Mouse (Mus musculus): ENCODE measurements around the gene Lpar1. TPM values are rescaled to one million over a fixed set of nuclear protein-coding genes. Genes with fewer than 3 reads are reported as not detected.
A peak's percentile ranks its signal among the peaks of the same experiment; 100 is the strongest.

The Lpar1 gene
- 10 to 100 TPM; 19.0 to 22.7 (median 22.1) TPM for total RNA-seq (2022)

- DNase-seq (ENCODE audit: low spot score in 2 of 2), result no peak
Observed at GRCm38 (mm10) chr4:58553631-58554358, at the start of gene Lpar1. Lpar1 (minus strand) TSS chr4:58553898.

- no peak for DNase-seq (ENCODE audit: low spot score in 2 of 2)
Observed at GRCm38 (mm10) chr4:58585942-58586341, 32.2 kb upstream of the Lpar1 start.

GRCm38 (mm10) chr4:58581191-58581590, 27.5 kb upstream of the Lpar1 start:
- no peak for DNase-seq (ENCODE audit: low spot score in 2 of 2)

- no peak for DNase-seq (ENCODE audit: low spot score in 2 of 2)
Observed at GRCm38 (mm10) chr4:58580516-58580915, 26.8 kb upstream of the Lpar1 start.

- no peak for DNase-seq (ENCODE audit: low spot score in 2 of 2)
Observed at GRCm38 (mm10) chr4:58580098-58580497, 26.4 kb upstream of the Lpar1 start.

GRCm38 (mm10) chr4:58578488-58578887, 24.8 kb upstream of the Lpar1 start:
- DNase-seq (ENCODE audit: low spot score in 2 of 2), result no peak

- DNase-seq (ENCODE audit: low spot score in 2 of 2), result no peak
Observed at GRCm38 (mm10) chr4:58577382-58578048, 23.8 kb upstream of the Lpar1 start.

- no peak for DNase-seq (ENCODE audit: low spot score in 2 of 2)
Observed at GRCm38 (mm10) chr4:58575831-58576230, 22.1 kb upstream of the Lpar1 start.

GRCm38 (mm10) chr4:58574024-58574423, 20.3 kb upstream of the Lpar1 start:
- no peak for DNase-seq (ENCODE audit: low spot score in 2 of 2)

- DNase-seq (ENCODE audit: low spot score in 2 of 2), result no peak
Observed at GRCm38 (mm10) chr4:58572446-58572845, 18.7 kb upstream of the Lpar1 start.

- no peak for DNase-seq (ENCODE audit: low spot score in 2 of 2)
Observed at GRCm38 (mm10) chr4:58571661-58572060, 18.0 kb upstream of the Lpar1 start.

GRCm38 (mm10) chr4:58571232-58571631, 17.5 kb upstream of the Lpar1 start:
- no peak for DNase-seq (ENCODE audit: low spot score in 2 of 2)

GRCm38 (mm10) chr4:58568486-58568885, 14.8 kb upstream of the Lpar1 start:
- DNase-seq (ENCODE audit: low spot score in 2 of 2), result no peak

- no peak for DNase-seq (ENCODE audit: low spot score in 2 of 2)
Observed at GRCm38 (mm10) chr4:58562776-58563175, 9.1 kb upstream of the Lpar1 start.

- no peak for DNase-seq (ENCODE audit: low spot score in 2 of 2)
Observed at GRCm38 (mm10) chr4:58557001-58557400, 3.3 kb upstream of the Lpar1 start.

GRCm38 (mm10) chr4:58554359-58554838, 701 bp upstream of the Lpar1 start:
- no peak for DNase-seq (ENCODE audit: low spot score in 2 of 2)

GRCm38 (mm10) chr4:58552731-58553630, 717 bp downstream of the Lpar1 start:
- peak in 1 of 2 experiments; percentile 41 for DNase-seq (ENCODE audit: low spot score in 2 of 2)

GRCm38 (mm10) chr4:58552229-58552628, 1.5 kb downstream of the Lpar1 start:
- DNase-seq (ENCODE audit: low spot score in 2 of 2), result no peak

GRCm38 (mm10) chr4:58551820-58552219, 1.9 kb downstream of the Lpar1 start:
- DNase-seq (ENCODE audit: low spot score in 2 of 2), result peak; percentile 19 to 64

GRCm38 (mm10) chr4:58547725-58548124, 6.0 kb downstream of the Lpar1 start:
- no peak for DNase-seq (ENCODE audit: low spot score in 2 of 2)

GRCm38 (mm10) chr4:58547273-58547565, 6.5 kb downstream of the Lpar1 start:
- DNase-seq (ENCODE audit: low spot score in 2 of 2), result no peak
